Mouse (Mus musculus) kidney, embryonic 14.5 days (tissue): Measurements from ENCODE around the gene Eef1a1. TPM values are rescaled to one million over a fixed set of nuclear protein-coding genes. Genes with fewer than 3 reads are reported as not detected.
"Not testable (repeated sequence)": the region's sequence is repeated elsewhere in the genome, so short reads cannot be mapped to it uniquely, and the experiment has no call there.

ENCODE experiments used
- ATAC-seq: fragments of 200-750 bp; cut with Nextera tagmentation; 2 replicates; pipeline ENCODE4 v1.8.0; 2017; ENCODE audit warnings: moderate number of reproducible peaks, mild to moderate bottlenecking, moderate TSS enrichment, moderate library complexity; ENCODE audit not compliant: low FRiP score, low TSS enrichment
- H3K27ac ChIP-seq: fragments of 300-500 bp; sonication (generic); 2 replicates; pipeline ENCODE4 v1.5.1; 2014; ENCODE audit warnings: low read depth, mild to moderate bottlenecking, low read length, moderate library complexity, mixed read lengths
- H3K27me3 ChIP-seq: fragments of 300-500 bp; sonication (generic); 2 replicates; pipeline ENCODE4 v1.6.1; 2014; ENCODE audit warnings: mild to moderate bottlenecking, low read length; ENCODE audit not compliant: control insufficient read depth, insufficient read depth
- H3K36me3 ChIP-seq: fragments of 300-500 bp; sonication (generic); 2 replicates; pipeline ENCODE4 v1.6.1; 2014; ENCODE audit warnings: low read length, mixed read lengths; ENCODE audit not compliant: control insufficient read depth, insufficient read depth
- H3K4me1 ChIP-seq: fragments of 300-500 bp; sonication (generic); 2 replicates; pipeline ENCODE4 v1.6.1; 2014; ENCODE audit warnings: low read length, mixed read lengths; ENCODE audit not compliant: control insufficient read depth, insufficient read depth
- H3K4me2 ChIP-seq: fragments of 300-500 bp; sonication (generic); replicated peaks from 2 replicates; pipeline ENCODE4 v1.6.1; 2014; ENCODE audit warnings: low read depth, mild to moderate bottlenecking, low read length
- H3K4me3 ChIP-seq: fragments of 300-500 bp; sonication (generic); 2 replicates; pipeline ENCODE4 v1.5.1; 2014; ENCODE audit warnings: mild to moderate bottlenecking, low read length
- H3K9ac ChIP-seq: fragments of 300-500 bp; sonication (generic); 2 replicates; pipeline ENCODE4 v1.6.1; 2014; ENCODE audit warnings: low read depth, mild to moderate bottlenecking, low read length, moderate library complexity
- H3K9me3 ChIP-seq: fragments of 300-500 bp; sonication (generic); 2 replicates; pipeline ENCODE4 v1.6.1; 2016; ENCODE audit warnings: low read length; ENCODE audit not compliant: control insufficient read depth
- WGBS: fragments of 180-500 bp; shearing (Covaris S2); extraction: QIAGEN DNeasy Blood & Tissue Kit; methylation state at CpG from one replicate; pipeline ENCODE4 v1.1.7; 2014; 5-methylcytosine and 5-hydroxymethylcytosine counted together
- polyA plus RNA-seq: library from polyadenylated mRNA; unstranded; fragments of >200 nt; fragmentation: Nextera tagmentation; extraction: Ambion mirVana; gene quantifications from 2 replicates; pipeline ENCODE4 v1.2.1, GENCODE M21; 2014

Gene Eef1a1
- polyA plus RNA-seq, 1 experiment from 2014 or later = 6,193 TPM

DNA sequence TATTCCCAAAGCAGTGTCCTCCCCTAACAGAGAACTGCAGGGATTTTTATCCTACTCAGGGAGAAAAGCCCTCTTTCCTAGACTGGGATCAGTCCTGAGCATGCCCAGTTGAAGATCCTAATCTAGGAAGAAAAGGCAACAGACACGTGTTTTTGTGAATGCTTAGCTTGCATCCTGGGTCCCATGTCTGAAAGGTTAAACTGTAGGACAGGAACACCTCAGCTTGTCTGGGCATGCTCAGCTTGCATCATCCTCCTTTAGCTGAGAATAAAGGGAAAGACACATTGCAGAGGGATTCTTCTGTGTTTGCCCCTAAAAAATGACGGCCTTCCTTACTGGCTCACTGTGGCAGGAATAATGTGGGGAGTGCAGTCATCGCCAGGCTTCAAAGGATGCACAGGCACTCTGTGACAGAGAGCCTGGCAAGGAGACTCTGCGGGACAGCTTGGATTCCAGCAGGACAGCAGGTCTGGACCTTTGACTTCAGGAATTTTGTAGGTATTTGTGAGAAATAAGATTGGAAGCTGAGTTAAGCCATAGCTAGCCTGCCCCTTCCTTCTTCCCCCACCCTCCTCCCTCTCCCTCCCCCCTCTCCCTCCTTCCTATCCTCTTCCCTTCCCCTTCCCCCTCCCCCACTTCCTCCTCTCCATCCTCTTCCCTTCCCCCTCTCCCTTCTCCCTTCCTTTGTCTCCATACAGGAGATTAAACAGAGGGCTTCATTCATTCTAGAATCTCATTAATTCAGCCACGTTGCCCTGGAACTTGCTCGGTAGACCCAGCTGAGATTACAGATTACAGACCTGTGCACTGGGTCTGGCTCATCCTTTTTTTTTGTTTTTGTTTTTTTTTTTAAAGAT is 14.5 kb upstream of the Eef1a1 start:
- Histone ChIP-seq H3K4me3 (no peak overlapping the region), H3K9me3 (no peaks in the 10 kb centered on the region), H3K36me3 (no peaks in the 10 kb centered on the region), H3K9ac (0 out of 2 replicates have a peak overlapping the region, but pooled peaks have one; percentile 23), H3K27me3 (no peaks in the 10 kb centered on the region), H3K4me2 (no peak overlapping the region), H3K4me1 (peaks cover 11% of the 10 kb centered on the region; the same call in 1 of the 2 replicates), H3K27ac (peak overlapping the region; percentile 52; the same call in 1 of the 2 replicates)
- 0 out of 2 replicates have a peak, but pooled peaks have one; percentile 26 for ATAC-seq
- 14% methylated on average over 6 of the region's 6 CpGs for WGBS

DNA sequence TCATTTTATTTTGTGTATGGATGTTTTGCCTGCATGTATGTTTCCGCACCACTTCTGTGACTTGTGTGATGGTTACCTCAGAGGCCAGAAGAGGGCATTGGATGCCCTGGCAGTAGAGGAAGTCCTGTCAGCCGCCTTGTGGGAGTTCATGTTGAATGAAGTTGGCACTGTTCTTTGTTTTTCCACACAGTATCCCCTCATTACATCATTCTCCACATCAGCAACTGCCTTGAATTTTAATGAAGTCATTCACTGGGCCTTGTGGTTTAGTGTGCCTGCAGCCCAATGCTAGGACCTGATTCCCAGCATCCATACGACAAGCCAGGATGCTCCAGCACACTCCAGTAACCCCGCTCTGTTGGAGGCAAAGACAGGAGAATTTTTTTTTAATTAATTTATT is 12.3 kb upstream of the Eef1a1 start:
- 88% methylated on average over 4 of the region's 4 CpGs for WGBS
- H3K9ac ChIP-seq = no peak overlapping the region
- no peak overlapping the region for H3K4me2 ChIP-seq

DNA sequence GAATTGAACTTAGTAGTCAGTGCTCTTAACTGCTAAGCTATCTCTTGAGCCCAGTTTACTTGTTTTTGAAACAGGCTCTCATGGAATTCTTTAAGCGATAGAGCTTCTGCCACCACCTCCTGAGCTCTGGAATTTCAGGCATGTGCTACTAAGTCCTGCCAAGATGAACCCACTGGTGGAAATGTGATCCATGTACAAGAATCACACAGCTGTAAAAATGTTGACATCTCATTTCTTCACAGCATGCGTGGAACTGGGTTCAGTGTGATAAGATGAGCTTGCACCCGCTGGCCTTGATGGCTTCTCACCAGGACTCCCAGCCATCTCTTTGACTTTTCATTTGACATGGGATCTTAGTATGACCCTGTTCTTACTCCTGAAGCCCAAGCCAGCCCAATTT is 11.4 kb upstream of the Eef1a1 start:
- Histone ChIP-seq H3K9me3 (no peaks in the 10 kb centered on the region), H3K4me2 (no peak overlapping the region), H3K27ac (no peak overlapping the region), H3K9ac (no peak overlapping the region), H3K4me3 (no peak overlapping the region), H3K4me1 (peaks cover 11% of the 10 kb centered on the region; the same call in 1 of the 2 replicates), H3K36me3 (no peaks in the 10 kb centered on the region), H3K27me3 (no peaks in the 10 kb centered on the region)
- ATAC-seq = no peak
- 66% methylated on average over 3 of the region's 3 CpGs for WGBS

More for the DNA sequence above, 12.3 kb upstream of the Eef1a1 start:
- ATAC-seq = no peak
- peaks cover 11% of the 10 kb centered on the region; the same call in 1 of the 2 replicates for H3K4me1 ChIP-seq
- no peaks in the 10 kb centered on the region for H3K27me3 ChIP-seq
- no peaks in the 10 kb centered on the region for H3K36me3 ChIP-seq
- H3K9me3 ChIP-seq = no peaks in the 10 kb centered on the region
- H3K4me3 ChIP-seq = no peak overlapping the region
- H3K27ac ChIP-seq = no peak overlapping the region

DNA sequence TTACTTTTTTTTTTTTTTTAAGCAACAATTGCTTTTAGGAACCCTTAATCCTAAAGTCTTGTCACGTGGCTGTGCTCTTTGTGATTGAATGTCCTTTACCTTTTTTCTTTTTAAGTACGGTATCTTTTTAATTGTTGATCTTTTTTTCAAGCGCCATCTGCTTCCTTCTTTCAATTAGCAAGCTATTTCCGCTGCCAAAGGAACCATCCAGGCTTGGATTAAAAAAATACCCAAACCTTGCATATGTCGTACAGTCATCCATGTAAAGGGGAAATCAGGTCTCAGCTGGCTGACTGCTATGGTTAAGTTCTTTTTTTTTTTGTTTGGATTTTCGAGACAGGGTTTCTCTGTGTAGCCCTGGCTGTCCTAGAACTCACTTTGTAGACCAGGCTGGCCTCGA is 4.2 kb upstream of the Eef1a1 start:
- ATAC-seq = no peak
- Histone ChIP-seq H3K4me3 (no peak overlapping the region), H3K4me2 (no peak overlapping the region), H3K4me1 (no peaks in the 10 kb centered on the region), H3K27me3 (no peaks in the 10 kb centered on the region), H3K27ac (no peak overlapping the region), H3K9me3 (no peaks in the 10 kb centered on the region), H3K36me3 (no peaks in the 10 kb centered on the region), H3K9ac (no peak overlapping the region)
- WGBS = 80% methylated on average over 7 of the region's 7 CpGs

DNA sequence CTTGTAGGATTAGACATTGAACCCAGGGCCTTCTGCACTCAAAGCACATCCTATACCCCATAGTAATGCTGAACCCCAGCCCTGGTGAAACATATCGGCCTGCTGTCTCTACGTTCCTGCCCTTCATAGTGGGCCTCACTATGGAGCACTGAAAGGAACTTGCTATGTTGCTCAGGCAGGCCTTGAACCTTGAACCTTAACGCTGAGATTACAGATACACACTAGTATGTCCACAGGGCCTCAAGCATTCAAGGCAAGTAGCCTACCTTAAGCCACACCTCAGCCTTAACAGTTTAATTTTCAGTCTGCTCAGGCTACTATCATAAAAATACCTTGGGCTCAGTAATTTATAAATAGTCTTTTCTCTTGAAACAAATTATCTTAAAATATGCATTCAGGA is 3.3 kb upstream of the Eef1a1 start:
- 89% methylated on average over 3 of the region's 3 CpGs for WGBS

DNA sequence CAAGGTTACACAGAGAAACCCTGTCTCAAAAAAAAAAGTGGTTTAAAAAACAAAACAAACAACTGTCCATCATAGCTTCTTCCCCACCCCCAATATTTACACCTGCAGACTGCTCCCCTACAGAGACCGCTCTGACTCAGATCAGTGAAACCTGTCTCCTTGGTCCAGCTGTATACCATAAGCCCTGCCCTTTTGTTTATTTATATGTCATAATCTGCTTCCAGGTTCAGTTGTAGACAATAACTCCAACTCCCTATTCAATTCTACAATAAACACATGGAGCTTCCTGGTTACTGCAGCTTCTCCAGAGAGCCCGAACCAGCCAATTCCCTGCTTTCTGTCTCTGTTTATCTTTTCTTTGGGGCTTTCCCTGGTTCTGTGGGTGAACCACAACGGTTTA is 2.2 kb upstream of the Eef1a1 start:
- no peak for ATAC-seq
- H3K9me3 ChIP-seq = no peaks in the 10 kb centered on the region
- H3K27me3 ChIP-seq = no peaks in the 10 kb centered on the region
- H3K36me3 ChIP-seq = no peaks in the 10 kb centered on the region
- no peaks in the 10 kb centered on the region for H3K4me1 ChIP-seq
- no peak overlapping the region for H3K9ac ChIP-seq
- H3K4me2 ChIP-seq = no peak overlapping the region
- 84% methylated on average over 3 of the region's 3 CpGs for WGBS
- H3K4me3 ChIP-seq = no peak overlapping the region
- H3K27ac ChIP-seq = no peak overlapping the region

More for the DNA sequence above, 3.3 kb upstream of the Eef1a1 start:
- H3K4me1 ChIP-seq = no peaks in the 10 kb centered on the region
- H3K27me3 ChIP-seq = no peaks in the 10 kb centered on the region
- H3K9me3 ChIP-seq = no peaks in the 10 kb centered on the region
- H3K27ac ChIP-seq = no peak overlapping the region
- H3K36me3 ChIP-seq = no peaks in the 10 kb centered on the region
- H3K4me3 ChIP-seq = no peak overlapping the region
- ATAC-seq = no peak
- H3K9ac ChIP-seq = no peak overlapping the region
- H3K4me2 ChIP-seq = no peak overlapping the region

DNA sequence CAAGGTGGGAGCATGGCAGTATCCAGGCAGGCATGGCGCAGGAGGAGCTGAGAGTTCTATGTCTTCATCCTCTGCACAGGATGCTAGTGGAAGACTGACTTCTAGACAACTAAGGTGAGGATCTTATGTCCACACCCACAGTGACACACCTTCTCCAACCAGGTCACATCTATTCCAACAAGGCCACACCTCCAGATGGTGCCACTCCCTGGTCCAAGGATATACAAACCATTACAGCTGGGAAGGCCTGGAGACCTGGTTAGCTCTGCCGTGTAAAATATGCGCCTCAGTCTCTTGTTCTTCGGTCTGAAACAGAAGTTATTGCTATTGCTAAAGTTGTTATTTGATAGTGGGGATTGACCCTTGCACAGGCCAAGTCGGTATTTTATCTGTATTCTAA is 930 bp downstream of the Eef1a1 start:
- 94% methylated on average over 5 of the region's 5 CpGs for WGBS
- not testable (repeated sequence) for ATAC-seq, H3K9me3 ChIP-seq, H3K4me2 ChIP-seq, H3K27ac ChIP-seq, H3K4me1 ChIP-seq, H3K9ac ChIP-seq, H3K27me3 ChIP-seq, H3K4me3 ChIP-seq, H3K36me3 ChIP-seq

DNA sequence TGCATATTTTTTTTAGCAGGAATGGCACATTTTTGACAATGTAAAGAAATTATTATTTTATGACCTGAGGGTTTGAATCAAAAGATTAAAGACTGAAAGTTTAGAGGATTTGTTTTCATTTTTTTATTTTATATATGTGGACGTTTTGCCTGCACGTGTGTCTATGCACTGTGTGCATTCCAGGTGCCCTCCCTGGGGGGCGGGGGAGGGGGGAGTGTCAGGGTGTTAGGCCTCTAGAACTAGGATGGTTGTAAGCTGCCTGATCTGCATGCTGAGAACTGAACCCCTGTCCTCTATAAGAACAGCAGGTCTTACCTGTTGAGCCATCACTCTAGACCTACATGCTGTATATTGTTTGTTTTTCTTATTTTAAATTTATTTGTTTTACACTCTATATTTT is 4.3 kb downstream of the Eef1a1 start:
- no peak overlapping the region for H3K27ac ChIP-seq
- H3K9ac ChIP-seq = no peak overlapping the region
- no peaks in the 10 kb centered on the region for H3K9me3 ChIP-seq
- no peak overlapping the region for H3K4me2 ChIP-seq
- ATAC-seq = no peak
- H3K27me3 ChIP-seq = no peaks in the 10 kb centered on the region
- peaks cover 6% of the 10 kb centered on the region for H3K36me3 ChIP-seq
- WGBS = 76% methylated on average over 3 of the region's 3 CpGs
- no peak overlapping the region for H3K4me3 ChIP-seq
- peaks cover 7% of the 10 kb centered on the region for H3K4me1 ChIP-seq

DNA sequence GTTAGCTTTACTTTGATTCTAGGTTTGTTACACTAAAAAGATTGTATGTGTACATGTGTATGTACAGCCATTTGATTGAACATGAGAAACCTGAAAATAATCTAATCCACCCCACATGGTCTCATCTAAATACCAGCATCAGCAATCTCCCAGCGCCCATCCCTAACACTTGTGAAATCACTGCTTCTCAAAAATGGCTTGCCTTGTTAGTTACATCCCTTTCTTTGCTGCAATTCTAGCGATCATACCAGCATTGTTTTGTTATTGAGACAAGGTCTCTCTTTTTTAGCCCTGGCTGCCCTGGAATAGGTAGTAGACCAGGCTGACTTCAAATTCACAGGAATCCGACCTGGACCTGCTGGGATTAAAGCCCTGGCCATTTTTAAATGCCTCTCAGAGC is 6.6 kb downstream of the Eef1a1 start:
- WGBS = 14% methylated on average over 3 of the region's 3 CpGs
- peaks cover 26% of the 10 kb centered on the region for H3K36me3 ChIP-seq
- no peaks in the 10 kb centered on the region for H3K9me3 ChIP-seq

More for the DNA sequence above, 6.6 kb downstream of the Eef1a1 start:
- no peaks in the 10 kb centered on the region for H3K27me3 ChIP-seq
- peaks cover 7% of the 10 kb centered on the region for H3K4me1 ChIP-seq
- peak overlapping the region; percentile 95 for H3K4me3 ChIP-seq
- H3K27ac ChIP-seq = peak overlapping the region; percentile 98
- peak overlapping the region; percentile 86 for H3K9ac ChIP-seq
- H3K4me2 ChIP-seq = peak overlapping the region; percentile 48
- no peak for ATAC-seq
